Mouse (Mus musculus) v-Abl transformed pro-B cells (cell line): Measurements from ENCODE around the gene Rgl2.
"Not testable (repeated sequence)": the region's sequence is repeated elsewhere in the genome, so short reads cannot be mapped to it uniquely, and the experiment has no call there.

Experiments used
- in situ Hi-C, 2 experiments: fragments of 400-800 bp; cut with MboI; formaldehyde crosslinking; loops; one replicate each; pipeline ENCODE4 v1.15.1; 2025; ENCODE audit not compliant: unreplicated experiment in 2 of 2

Gene Rgl2

DNA sequence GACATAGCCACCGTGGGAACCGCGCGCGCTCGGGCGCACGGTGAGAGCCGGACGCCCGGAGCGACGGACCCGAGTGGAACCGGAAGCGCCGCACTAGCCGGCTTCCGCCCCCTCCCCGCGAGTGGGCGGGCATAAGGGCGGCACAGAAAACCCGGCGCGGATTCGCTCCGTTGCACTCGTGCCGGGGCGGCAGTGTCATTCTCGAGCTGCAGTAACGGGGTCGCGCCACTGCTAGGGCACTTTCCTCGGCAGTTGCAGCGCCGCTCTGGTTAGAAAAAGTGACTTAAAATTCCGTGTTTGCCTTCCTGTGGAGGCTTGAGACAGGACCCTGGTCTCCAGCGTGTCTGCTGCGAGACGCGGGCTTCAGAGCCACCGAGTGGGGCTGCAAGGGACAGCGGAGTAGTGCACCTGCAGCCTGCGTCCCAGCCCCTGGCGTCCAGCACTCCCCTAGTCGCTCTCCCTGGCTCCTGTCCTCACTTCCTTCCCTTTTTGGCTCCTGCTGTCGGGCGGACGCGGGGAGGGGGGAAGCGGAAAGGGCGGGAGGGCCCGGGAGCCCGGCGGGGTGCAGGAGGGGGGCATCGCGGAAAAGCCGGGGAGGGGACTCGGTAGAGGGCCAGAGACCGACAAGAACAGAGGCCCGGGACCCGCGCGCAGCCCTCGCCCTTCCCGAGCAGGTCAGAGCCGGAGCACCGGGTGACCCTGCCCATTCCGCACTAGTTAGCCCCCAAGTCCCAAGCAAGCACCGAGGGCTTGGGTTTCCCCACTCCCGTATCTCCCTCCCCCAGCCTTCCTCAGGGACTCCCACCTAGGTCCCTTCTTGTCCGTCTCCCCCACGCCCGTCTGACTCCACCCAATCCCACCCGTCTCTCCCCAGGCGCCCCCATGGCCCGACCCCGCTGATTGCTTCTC lies at the start of gene Rgl2:
Gene Rgl2 (plus strand): TSS at position 173 of the 909 bp plus-strand sequence.
- in situ Hi-C loops = loop anchor here (5.0 kb wide), 1 partner anchor 37 kb away; the partner anchor contains the start of gene Kifc1 (in 2 of the 2)

- in situ Hi-C loops = not testable (repeated sequence)
Measured at GRCm38 (mm10) chr17:33884320-33884719, 45.0 kb upstream of the Rgl2 start.

- in situ Hi-C loops = not testable (repeated sequence)
Measured at GRCm38 (mm10) chr17:33887802-33888201, 41.5 kb upstream of the Rgl2 start.

GRCm38 (mm10) chr17:33888230-33888629 lies 41.1 kb upstream of the Rgl2 start:
- in situ Hi-C loops = not testable (repeated sequence)

- in situ Hi-C loops = loop anchor here (5.0 to 10.0 kb wide), 3 partner anchors 37 to 95 kb away; partner anchors contain the start of gene Rgl2 (in 1 of the 2)
Measured at GRCm38 (mm10) chr17:33889941-33890532, 39.3 kb upstream of the Rgl2 start.

DNA sequence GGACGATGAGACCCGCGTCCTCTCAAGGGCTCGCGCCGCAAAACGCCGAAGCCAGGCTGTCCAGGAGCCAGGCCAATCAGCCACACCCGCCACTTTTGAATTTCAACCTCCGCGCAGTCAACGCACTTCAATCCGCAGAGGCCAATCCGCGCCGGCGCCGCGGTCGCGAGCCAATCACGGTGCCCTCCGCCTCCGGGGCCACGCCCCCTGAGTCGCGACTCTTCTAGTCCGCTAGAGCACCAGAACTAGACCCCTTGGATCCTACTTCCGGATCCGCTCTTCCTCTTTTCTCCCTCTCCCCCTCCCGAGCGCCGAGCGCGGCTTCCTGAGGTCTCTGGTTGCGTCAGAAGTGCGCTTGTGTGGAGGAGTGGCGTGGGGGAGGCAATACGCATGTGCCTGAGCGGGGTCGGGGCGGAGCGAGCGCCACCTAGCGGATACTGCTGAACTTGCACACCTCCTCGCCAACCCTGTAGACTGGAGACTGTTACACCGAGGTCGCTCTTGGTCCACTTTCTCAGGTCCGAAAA lies 38.7 kb upstream of the Rgl2 start, which contains the start of gene Kifc1:
Gene Kifc1 (minus strand): TSS at position 129 of the 527 bp plus-strand sequence.
- in situ Hi-C loops = loop anchor here (5.0 to 10.0 kb wide), 3 partner anchors 37 to 94 kb away; partner anchors contain the start of gene Rgl2 (in 1 of the 2)

DNA sequence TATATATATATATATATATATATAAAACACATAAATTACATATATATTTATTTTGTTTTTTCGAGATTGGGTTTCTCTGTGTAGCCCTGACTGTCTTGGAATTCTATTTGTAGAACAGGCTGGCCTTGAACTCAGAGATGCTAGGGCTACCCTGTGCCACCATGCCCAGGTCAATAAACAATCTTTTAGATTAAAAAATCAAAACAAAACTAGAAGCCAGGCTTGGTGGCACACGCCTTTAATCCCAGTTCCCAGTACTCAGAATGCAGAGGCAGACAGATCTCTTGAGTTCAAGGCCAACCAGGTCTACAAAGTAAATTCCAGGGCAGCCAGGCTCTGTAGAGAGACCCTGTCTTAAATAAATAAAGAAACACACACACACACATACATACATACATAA lies 38.0 kb upstream of the Rgl2 start:
- in situ Hi-C loops = loop anchor here (5.0 to 10.0 kb wide), 3 partner anchors 36 to 93 kb away; partner anchors contain the start of gene Rgl2 (in 1 of the 2)

GRCm38 (mm10) chr17:33891892-33892291 lies 37.5 kb upstream of the Rgl2 start:
- in situ Hi-C loops = loop anchor here (5.0 to 10.0 kb wide), 3 partner anchors 35 to 93 kb away; partner anchors contain the start of gene Rgl2 (in 1 of the 2)

- in situ Hi-C loops = loop anchor here (5.0 to 10.0 kb wide), 3 partner anchors 35 to 92 kb away; partner anchors contain the start of gene Rgl2 (in 1 of the 2)
Measured at GRCm38 (mm10) chr17:33892429-33892828, 36.9 kb upstream of the Rgl2 start.

GRCm38 (mm10) chr17:33893011-33893410 lies 36.3 kb upstream of the Rgl2 start:
- in situ Hi-C loops = loop anchor here (5.0 to 10.0 kb wide), 3 partner anchors 34 to 92 kb away; partner anchors contain the start of gene Rgl2 (in 1 of the 2)

DNA sequence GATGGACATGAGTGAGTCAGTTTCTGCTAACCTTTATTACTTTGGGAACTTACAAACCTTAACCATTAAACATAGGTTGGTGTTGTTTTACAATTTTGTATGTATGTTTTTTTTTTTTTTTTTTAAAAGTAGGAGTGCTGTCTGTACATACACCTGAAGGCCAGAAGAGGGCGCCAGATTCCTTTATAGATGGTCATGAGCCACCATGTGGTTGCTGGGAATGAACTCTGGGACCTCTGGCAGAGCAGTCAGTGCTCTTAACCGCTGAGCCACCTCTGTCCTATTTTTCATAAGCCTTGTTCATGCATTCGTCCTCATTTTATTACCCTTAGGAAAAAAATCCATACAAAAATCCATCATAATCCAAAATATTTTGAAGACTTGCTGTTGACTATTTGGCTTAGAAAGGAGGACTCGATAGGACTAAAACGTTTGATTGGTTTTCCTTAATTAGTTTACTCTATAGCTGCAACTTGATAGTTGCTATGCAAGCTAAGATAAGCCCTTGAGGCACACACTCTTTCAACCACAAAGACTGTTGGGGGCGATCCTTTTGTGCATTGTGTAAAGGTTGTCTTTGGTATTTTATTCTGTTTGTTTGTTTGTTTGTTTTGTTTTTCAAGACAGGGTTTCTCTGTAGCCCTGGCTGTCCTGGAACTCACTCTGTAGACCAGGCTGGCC lies 32.1 kb upstream of the Rgl2 start:
- in situ Hi-C loops = loop anchor here in 1 of 2 experiments (10.0 kb wide), 1 partner anchor 88 kb away; no protein-coding TSS in a partner anchor

DNA sequence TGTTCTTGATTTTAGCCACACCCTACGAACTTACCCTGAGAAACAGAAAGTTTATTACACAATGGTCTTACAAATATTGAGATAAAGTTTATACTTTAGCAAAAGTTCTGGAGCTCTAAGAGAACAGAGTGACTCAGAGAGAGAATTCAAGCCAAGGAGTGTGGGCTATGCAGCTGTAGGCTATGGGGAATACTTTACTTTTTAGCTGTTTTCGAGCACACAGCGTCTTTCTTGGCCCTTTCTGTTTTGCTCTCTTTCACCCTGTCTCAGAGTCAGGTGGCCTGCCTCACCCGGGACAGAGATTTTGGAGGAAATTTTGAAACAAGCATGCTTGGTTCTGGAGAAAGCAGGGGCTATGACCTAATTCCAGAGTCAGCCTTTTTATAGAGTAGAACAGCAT lies 31.1 kb upstream of the Rgl2 start:
- in situ Hi-C loops = loop anchor here in 1 of 2 experiments (10.0 kb wide), 1 partner anchor 87 kb away; no protein-coding TSS in a partner anchor

DNA sequence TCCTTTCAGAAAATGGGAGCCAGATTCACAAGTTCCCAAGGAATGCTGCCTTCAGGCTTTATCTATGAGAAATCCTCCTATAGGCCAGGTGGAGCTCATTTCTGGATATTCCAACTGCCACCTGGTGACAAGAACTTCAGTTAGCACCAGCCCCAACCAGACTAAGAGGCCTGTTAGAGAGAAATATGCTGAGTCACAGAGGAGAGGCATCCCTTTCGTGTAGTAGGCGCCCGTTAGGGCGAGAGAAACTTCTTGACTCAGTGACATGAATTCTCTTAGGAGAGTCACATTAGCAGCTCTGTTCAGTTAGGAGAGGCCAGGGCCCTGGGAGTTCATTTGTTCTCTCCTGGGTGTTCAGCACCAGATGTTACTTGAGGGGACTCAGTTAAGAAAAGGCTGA lies 29.7 kb upstream of the Rgl2 start:
- in situ Hi-C loops = loop anchor here in 1 of 2 experiments (10.0 kb wide), 1 partner anchor 85 kb away; no protein-coding TSS in a partner anchor

DNA sequence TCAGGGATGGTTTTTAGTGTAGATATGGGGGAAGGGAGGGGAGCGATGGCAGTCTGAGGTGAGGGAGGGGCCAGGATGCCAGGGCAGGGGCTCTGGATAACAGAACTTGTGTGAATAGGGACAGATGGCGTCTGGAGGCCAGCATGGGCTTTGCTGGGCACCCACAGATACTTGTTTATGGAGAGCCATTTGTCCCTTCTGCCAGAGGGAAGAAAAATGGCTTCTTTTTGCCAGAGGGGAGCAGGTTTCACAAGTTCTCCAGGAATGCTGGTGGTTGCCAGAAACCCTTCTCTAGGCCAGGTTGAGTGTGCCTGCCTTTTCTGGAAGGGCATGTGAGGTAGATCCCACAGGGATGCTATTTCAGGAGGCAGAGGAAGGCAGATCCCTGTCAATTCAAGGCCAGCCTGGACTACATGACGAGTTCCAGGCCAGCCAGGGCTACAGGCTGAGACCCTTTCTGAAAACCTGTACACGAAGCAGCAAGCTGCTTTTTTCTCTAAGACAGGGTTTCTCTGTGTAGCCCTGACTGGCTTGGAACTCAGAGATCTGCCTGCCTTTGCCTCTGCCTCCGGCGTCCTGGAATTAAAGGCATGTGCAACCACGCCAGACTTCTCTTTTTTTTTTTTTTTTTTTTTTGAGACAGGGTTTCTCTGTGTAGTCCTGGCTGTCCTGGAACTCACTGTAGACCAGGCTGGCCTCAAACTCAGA lies 28.9 kb upstream of the Rgl2 start:
- in situ Hi-C loops = no loop called here

- in situ Hi-C loops = no loop called here
Measured at GRCm38 (mm10) chr17:33900989-33901314, 28.4 kb upstream of the Rgl2 start.

DNA sequence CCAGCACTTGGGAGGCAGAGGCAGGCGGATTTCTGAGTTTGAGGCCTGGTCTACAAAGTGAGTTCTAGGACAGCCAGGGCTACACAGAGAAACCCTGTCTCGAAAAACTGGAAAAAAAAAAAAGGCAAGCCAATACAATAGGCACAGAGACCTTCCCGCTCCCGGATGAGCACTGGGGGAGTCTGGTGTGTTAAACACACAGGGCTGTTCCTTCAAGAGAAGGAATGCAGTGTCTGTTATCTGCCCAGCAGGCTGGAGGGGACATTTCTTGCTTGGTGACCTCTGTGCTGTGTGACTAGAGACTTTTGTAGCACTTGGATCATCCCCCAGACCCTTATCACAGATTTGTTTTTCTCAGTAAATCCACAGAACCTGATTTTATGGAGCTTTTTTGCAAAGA lies 27.7 kb upstream of the Rgl2 start:
- in situ Hi-C loops = no loop called here

GRCm38 (mm10) chr17:33902079-33902478 lies 27.3 kb upstream of the Rgl2 start:
- in situ Hi-C loops = no loop called here

- in situ Hi-C loops = no loop called here
Measured at GRCm38 (mm10) chr17:33902491-33902890, 26.9 kb upstream of the Rgl2 start.

DNA sequence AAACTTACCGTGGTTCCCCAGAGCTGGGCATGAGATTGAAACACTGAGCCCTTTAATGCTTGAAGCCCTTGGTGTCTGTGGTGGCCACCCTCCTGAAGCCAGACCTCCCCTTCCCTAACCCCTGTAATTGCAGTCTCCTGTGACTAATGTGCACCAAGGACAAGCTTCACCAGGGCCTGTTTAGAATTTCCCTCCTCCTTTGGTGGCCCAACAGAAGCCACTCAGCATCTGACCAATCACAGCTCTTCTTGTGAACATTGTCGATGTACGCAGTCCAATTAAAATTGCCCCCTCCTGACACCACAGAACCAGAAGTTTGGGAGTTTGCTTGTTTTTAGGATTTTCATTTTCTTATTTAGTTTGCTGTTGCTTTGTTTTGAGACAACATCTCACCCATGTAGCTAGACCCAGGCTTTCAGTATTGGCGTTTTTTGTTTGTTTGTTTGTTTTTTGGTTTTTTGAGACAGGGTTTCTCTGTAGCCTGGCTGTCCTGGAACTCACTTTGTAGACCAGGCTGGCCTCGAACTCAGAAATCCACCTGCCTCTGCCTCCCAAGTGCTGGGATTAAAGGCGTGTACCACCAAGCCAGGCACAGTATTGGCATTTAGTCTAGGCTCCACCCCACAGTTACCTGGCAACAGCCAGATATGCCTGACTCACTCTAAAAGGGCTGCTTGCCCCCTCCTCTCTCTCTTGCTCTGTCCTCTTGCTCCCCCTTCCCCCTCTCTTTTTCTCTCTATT lies 25.3 kb upstream of the Rgl2 start:
- in situ Hi-C loops = not testable (repeated sequence)
